Mouse (Mus musculus) gastrocnemius, adult 18-20 months (tissue): Measurements from ENCODE around the gene 1110065P20Rik. TPM values are rescaled to one million over a fixed set of nuclear protein-coding genes. Genes with fewer than 3 reads are reported as not detected.

Experiments
- DNase-seq: peaks from one replicate; pipeline ENCODE4 v3.0.0; 2021; ENCODE audit warnings: low spot score
- total RNA-seq, 2 experiments: library from RNA; stranded (reverse); gene quantifications; 2 replicates each; pipeline ENCODE4 v1.2.3; 2021

The 1110065P20Rik gene
- total RNA-seq, 2 experiments from 2014 or later, result 19.7 to 23.0 TPM

DNA sequence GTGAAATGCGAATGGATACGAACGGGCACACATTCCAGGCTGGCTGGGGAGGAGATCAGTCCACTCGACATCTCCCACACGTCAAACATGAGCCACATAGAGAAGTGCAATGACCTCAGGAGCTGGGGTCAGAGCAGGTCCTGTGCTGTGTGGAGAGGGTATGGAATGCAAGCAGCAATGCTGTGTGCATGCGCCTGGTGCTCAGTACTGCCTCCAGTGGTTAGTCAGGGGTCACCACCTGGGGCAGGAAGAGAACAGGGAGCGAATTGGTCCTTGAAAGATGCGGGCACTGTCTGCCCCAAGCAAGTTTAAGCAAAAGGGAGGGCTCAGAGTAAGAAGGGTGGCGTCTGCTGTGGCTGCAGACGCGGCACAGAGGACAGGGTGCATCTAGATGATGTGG is 7.5 kb downstream of the 1110065P20Rik start:
- no peak for DNase-seq

DNA sequence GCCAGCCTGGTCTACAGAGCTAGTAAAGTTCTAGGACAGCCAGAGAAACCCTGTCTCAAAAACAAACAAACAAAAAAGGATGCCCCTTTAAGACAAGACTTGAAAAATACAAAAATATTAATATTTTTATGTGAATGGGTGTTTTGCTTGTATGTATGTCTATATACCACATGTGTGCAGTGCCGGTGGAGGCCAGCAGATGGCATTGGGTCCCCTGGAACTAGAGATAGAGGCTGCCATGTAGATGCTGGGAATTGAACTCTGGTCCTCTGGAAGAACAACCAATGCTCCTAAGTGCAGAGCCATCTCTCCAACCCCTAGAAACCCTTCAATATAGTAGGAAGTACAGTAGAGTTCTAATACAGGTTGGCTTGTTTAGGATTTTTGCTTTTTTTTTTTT is 10.0 kb downstream of the 1110065P20Rik start:
- DNase-seq, result no peak

DNA sequence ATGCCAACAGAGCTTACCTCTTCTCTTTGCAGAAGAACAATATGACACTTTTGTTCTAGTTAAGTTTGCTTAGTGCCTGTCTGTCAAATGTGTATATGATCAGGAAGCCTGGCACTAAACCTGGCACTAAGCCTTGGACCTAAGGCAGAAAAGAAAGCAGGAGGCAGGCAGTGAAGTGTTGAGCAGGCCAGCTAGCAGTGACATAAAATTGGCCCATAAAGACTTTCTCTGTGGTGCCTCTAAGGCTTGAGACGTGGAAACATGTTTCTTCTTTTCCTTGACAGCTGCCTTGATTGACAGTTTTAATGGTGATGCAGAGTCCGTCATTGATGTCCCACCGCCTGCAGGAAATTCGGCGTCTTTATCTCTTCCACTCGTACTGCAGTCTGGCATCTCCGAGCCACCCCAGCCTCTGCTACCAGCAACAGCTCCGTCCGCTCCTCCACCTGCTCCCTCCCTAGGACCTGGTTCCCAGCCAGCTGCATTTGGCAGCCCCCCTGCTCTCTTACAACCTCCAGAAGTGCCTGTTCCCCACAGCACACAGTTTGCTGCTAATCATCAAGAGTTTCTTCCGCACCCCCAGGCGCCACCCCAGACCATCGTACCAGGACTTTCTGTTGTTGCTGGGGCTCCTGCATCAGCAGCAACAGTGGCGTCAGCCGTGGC is 12.8 kb downstream of the 1110065P20Rik start:
- no peak for DNase-seq

DNA sequence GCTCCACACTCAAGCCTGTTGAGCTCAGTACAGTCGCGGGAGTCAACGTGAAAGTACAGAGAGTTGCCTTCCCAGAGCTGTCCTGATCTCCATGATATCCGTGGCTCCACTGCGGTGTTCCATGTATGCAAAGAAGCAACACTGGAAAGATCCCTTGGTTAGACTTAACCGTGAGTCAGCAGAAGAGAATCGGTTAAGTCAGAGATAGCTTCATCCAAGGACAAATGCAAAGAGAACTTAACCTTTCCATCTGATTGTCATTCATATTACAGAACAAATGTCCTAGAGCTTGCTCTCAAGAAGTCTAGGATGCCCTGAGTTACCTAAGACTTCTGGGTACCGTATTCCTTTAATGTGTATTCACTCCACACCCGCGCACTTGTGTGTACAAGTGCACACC is 18.2 kb downstream of the 1110065P20Rik start:
- no peak for DNase-seq

DNA sequence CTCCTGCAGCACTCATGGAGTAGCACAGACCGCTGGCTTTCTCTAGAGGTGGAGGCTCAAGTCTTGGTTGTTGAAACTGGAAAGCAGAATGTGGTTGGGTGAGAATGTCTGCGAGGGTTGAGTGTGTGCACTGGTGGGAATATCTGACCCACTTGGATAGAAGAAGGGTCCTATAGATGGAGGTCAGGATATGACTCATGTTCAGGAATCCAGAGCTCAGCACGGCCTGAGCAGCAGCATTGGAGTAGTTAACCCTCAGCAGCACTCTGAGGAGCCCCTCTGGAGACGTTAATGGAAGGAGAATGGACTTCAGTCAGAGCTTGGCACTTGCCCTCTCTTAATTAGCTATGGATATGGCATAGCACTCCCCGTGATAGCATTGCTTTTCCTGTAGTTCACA is 21.3 kb downstream of the 1110065P20Rik start:
- no peak for DNase-seq

DNA sequence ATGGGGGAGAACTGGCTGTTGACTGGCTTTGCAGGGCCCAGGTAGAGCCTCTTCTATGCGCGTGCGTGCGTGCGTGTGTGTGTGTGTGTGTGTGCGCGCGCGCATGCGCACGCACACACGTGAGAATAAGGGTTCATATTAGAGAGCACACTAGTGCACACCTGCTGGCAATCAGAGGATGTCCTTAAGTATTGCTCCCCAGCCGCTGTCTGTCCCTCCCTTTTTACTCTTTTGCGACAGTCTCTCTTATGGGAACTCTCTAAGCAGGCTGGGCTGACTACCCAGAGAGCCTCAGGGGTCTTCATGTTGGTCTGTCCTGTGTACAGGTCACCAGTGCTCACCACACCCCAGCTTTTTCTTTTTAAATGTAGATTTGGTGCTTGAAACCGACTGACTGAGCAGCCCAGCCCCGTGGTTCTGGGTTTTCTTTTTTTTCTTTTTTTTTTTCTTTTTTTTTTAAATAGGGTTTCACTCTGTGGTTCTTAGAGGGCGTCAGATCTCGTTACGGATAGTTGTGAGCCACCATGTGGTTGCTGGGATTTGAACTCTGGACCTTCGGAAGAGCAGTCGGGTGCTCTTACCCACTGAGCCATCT is 25.5 kb downstream of the 1110065P20Rik start:
- DNase-seq, result no peak

DNA sequence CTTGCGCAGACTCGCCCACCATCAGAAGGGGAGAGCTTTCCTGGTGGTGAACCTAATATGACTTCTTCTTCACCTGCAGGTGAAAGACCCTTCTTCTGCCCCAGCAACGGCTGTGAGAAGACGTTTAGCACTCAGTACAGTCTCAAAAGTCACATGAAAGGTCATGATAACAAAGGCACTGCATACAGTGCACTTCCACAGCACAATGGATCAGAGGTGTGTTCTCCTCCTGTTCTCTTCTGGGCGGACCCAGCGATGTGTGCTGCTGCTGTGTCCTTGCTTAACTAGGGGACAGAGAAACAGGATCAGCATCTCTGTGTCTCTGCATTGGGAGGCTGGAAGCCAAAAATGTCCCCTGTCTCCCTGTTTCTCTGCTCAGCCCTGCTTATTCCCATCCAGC is 26.0 kb downstream of the 1110065P20Rik start:
- no peak for DNase-seq

DNA sequence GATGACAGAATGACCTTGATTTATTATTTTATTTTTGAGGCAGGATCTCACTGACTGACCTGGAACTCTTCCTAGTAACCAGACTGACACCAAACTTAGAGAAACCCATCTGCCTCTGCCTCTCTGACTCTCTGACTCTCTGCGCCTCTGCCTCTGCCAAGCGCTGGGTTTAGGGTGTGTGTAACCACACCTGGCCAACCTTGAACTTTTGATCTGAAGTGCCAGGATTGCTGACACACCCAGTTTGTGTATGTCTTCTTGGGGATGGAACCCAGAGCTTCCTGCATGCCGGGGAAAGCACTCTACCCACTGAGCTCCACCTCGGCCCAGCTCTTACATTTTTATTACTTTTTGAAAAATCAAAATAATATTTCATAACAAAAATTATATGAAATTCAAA is 32.2 kb downstream of the 1110065P20Rik start:
- no peak for DNase-seq

DNA sequence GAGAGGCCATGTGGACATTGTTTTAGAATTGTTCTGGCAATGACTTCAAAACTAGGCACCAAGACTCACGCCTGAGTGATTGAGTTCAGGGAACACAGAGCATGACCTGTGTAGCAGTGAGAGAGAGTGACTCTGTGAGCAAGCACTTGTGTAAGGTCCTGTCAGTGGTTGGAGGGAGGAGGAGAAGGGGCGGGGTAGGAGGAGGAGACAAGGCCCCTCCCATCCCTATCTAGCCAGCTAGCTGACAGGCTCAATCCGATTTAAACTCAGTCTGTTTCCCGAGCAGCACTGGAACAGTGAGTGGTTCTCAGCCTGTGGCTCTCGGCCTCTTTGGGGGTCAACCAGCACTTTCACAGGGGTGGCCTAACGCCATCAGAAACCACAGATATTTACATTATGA is 33.2 kb downstream of the 1110065P20Rik start:
- no peak for DNase-seq

DNA sequence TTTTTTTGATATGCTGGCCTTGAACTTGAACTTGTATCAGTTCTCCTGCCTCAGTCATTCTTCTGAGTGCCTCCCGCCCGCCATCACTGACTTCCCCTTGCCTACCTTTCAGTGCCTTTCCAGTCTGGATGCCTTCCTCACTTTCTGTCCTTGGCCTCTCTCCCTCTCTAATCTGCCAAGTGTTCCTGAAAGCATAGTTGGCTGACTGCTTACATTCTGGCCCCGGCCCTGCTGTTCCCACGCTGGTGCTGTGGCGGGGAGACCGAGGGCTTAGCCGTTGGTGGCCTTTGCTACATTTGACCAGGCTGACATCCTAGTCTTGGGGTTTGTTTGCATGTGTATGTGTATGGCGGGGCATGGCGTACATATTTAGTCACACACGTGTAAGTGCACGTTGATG is 35.1 kb downstream of the 1110065P20Rik start:
- DNase-seq, result peak; percentile 26

DNA sequence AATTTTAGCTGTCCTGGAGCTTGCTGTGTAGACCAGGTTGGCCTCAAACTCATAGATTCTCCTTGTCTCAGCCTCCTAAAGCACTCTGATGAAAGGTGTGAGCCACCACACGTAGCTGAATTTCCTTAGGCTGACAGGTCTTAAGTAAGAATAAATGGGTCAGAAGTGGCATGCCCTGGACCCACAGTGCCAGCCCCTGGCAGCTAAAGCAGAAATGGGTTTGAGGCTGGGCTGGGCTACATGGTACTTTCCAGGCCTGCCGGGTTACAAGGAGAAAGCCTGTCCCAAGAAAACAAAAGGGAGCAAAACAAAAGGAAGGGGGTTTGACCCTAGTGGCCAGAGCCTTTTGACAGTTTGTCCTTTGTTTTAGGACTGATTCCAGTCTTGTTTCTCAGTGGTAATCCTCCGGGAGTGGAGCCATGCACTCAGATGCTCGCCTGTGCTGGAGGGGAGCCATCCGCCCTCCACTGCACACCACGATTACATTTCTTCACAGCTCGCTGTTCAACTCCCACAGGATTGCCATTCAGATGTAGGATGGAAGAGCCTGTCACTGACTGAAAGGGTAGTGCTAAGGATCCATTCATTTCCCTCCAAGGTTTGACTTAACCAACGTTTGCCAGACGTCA is 39.5 kb downstream of the 1110065P20Rik start:
- DNase-seq, result no peak

DNA sequence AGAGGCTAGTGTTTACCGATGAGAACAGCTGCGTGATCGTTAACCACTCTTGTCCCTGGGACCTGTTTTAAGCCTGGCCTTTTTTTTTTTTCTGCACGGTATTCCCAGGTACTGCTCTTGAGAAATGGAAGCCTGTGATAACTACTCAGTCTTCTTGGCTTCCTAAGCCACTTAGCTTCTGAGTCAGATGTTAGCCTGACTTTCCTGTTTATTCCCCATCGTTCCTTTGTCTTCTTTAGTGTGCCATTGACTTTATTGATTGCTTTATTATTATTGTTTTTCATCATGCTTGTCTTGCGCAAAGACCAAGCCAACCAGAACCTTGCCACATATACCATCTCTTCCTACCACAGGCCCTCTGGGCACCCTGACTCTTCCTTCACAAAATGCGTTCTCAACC is 40.9 kb downstream of the 1110065P20Rik start:
- DNase-seq, result no peak

DNA sequence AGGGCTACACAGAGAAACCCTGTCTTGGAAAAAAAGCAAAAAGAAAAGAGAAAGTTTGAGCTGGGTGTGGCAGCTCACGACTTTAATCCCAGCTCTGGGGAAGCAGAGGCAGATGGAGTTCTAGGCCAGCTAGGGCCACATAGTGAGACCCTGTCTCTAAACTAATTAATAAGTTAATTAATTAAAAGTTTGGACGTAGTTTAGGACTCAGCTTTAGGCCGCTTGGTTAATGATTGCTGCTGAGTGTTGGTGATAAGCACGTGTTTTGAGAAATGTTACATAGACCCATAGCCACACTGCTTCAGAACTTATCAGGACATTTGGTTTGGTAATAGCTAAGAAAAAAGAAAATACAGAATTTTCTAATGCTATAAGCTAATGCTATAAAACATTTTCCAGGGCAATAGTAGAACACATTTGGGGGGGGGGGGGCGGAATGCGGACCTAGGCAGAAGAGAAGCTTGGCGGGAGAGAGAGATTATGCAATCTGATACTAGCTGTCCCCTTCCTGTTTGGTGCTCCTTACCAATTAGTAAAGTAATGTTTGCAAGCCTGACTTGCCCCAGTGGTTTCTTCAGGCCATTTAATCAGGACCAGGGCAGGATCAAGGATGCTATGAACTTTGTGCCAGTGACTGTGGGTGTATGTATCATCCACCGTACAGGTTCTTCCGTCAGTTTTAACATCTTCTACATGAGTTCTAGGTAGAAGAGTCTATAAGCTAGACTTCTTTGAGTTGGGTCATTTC is 41.7 kb downstream of the 1110065P20Rik start:
- DNase-seq, result no peak

DNA sequence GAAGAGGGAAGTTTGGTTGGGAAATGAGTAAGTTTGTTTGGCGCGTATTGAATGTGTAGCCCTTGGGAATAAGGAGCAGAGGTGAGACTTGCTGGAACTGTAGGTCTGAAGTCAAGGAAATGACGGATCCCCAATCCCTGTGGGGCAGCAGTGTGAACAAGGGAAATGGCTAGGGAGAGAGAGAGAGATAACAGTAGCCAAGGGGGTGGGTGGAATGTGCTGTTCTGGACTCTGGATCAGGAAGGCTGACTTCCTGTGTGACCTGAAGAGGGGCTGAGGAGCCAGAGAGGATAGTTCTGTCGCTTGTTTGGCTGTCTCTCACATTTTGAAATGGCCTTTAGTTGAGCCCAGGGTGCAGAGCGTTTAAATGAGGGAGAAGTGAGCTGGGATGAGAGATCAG is 42.5 kb downstream of the 1110065P20Rik start:
- DNase-seq, result no peak

DNA sequence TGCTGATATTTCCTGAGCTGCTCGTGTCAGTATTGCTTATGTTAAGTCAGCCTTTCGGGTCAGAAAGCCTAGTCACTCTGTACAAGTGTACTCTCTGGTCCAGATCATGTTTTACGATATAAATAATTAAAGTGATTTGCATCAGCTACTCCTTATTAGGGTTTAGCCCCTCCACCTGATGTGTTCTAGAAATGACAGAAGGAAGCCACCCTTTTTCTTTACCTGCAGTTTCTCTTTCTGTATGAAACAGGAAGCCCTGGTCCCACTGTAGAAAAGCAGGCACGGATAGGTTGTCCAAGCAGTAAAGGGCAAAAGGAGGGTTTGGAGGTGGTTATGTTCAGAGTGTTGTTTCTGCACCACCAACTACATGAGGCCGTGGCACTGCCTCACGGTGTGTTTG is 47.6 kb downstream of the 1110065P20Rik start:
- no peak for DNase-seq

DNA sequence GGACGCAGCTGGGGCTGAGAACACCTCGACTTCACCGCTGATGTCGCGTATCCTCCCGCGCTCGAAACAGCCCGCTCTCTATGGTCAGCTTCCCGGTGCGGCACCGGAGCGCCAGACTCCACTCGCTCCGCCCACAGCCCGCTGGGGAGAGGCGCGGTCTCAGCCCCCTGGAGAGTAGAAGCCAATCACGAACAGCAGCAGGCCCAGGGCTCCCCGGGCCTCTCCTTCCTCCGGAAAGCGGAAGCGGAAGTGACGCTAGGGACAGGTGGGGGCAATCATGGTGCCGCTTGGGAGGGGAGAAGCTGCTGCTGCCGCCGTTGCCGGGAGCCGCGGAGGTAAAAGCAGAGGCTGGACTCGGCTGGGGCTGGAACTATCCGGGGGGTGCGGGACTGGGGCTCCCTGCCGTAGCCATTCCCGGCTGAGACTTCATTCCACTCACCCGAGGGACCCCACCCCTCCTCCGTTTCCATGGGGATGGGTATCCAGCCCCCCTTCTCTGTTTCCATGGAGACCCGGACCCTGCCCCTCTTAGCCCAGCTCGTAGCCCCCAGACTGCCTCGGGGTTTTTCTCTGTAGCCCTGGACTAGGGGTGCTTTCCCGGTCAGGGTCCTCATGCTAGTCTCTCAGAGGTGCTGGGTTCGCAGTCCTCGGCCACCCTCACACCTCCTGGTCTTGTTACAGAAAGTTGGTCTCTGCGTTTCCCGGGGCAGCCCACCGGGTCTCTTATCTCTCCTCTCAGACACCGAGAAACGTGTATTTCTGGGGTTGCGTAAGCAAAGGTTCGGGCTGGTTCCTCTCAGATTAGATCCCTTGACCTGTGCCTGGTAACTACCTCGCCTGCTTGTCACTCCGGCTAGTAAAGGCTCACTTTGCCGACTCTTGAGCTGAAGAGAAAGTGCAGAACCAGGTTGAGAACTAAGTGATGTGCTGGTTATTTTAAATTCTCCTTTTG is 48.4 kb downstream of the 1110065P20Rik start:
- peak; percentile 98 for DNase-seq

DNA sequence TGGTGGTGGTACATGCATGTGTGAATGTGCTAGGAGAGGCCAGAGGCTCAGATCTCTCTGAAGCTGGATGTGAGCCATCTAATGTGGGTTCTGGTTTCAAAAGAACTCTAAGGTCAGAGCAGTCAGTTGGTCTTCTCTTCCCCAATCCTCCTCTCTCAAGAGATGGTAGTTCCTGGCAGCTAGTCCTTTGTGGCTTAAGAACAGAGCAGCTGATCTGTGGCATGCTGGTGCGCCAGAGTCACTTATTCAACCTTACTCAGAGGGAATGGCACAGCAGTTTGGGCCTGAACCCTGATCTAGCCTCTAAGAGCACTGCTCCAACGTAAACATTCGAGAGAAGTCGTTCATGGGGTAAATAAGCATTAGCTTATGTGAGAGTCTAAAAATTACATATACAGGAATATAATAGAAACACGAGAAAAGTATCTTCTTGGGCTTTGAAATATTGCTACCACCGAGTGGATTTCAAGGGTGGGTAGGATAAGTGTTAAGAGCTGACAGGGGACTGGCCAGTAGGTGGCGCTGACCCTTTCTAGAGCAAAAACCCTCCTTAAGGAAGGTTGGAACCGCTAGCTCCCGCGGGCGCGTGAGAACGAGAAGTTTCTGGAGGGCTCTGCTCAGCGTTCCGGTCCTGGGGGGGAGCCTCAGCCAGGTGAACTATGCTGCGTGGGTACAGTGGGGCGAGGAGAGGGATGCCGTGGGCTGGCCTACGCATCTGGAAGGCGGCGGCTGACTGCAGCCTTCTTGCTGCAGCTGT is 49.3 kb downstream of the 1110065P20Rik start, which contains the start of gene Mtf1:
Gene Mtf1, plus strand, starts transcription at position 553 of the 757 bp plus-strand sequence.
- peak; percentile 86 for DNase-seq
